Mouse (Mus musculus) kidney, adult 18-20 months (tissue): ENCODE measurements around the gene Selenom.

Experiments
- DNase-seq: peaks from one replicate; pipeline ENCODE4 v3.0.0; 2021

Gene Selenom

DNA sequence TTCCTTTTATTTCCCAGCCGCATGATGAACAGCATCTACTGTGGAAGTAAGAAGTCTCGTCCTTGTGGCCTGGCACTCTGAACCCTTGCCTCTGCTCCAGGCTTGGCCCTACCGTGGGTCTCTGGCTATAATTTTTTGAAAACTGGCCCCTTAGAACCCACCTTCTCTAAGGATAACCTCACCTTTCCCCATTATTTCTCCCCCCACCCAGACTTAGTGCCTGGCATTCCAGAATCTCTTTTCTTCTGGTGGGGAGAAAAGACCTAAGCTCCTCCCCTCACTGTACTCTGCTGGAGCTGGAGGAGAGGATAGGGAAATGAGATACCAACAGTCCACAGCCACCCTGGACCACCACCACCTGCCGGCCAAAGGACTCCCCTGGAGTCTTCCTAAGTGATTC is 732 bp downstream of the Selenom start:
- DNase-seq: peak; percentile 38

DNA sequence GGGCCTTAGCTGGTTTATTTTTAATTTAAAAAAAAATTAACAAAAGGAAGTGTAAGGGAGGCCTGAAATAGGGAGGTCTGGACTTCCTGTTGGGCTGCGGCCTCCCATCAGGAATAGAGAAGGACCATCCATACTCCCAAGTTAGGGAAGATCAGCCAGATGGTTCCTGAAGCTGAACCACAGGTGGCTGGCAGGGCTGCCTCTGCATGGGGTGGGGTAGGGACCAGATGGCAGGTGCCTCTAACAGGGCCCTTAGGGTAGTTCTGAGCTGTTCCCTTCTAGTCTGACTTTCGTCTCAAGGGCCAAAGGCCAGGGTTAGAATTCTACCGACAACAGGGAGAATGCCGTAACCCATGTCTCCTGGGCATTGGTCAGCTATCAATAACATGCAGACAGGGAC is 1.2 kb downstream of the Selenom start:
- no peak for DNase-seq

DNA sequence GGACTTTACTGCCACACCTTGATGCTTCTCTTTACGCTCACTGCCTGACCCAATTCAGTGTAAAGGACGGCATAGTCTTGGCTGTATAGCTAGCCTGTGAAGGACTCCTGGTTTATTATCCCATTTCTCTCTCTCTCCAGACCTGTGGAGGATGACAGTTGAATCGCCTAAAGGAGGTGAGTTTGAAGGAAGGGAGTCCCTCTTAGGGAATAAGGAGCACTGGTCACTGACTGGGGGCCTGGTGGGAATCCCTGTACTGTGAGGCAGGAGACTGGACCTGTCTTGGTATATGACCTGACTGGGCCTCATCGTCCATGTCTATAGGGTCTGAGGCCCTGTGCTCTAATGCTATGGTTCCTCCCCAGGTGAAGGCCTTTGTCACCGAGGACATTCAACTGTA is 1.6 kb downstream of the Selenom start:
- no peak for DNase-seq

DNA sequence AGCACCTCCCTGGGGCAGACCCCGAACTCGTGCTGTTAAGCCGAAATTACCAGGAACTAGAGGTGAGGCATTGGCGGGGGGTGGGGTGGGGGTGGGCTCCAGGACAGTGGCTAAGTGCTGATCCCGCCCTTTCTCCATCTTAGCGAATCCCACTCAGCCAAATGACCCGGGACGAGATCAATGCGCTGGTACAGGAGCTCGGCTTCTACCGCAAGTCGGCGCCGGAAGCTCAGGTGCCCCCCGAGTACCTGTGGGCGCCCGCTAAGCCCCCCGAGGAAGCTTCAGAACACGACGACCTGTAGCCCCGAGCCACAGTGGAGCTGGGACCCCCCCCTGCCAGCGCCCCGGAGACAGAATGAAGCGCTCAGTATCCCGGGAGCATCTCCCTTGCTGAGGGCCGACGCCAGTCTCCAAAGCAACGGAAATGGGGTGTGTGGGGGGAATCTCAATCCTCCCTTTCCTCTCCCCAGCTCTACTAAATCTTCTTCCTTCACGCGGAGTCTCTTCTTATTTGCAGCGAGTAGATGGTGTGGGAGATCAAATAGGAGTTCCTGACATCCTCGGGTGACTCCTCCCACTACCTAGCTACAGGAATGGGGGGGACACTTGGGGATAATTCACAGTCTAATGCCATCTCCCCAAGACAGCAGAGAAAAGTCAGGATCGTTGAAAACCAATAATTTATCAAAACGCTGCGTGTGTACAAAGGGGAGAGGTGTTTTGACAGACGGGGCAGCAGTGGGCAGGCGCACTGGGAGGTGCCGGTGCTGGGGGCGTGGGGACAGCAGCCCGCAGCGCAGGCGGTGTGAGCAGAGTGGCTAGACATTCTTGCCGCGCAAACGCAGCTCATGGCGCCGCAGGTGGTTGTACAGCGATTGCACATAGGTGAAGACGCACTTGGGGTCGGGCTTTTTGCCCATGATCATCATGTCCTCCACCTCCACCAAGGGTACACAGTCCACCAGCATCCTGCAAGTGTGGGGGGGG is 2.7 kb downstream of the Selenom start:
- peak; percentile 63 for DNase-seq

DNA sequence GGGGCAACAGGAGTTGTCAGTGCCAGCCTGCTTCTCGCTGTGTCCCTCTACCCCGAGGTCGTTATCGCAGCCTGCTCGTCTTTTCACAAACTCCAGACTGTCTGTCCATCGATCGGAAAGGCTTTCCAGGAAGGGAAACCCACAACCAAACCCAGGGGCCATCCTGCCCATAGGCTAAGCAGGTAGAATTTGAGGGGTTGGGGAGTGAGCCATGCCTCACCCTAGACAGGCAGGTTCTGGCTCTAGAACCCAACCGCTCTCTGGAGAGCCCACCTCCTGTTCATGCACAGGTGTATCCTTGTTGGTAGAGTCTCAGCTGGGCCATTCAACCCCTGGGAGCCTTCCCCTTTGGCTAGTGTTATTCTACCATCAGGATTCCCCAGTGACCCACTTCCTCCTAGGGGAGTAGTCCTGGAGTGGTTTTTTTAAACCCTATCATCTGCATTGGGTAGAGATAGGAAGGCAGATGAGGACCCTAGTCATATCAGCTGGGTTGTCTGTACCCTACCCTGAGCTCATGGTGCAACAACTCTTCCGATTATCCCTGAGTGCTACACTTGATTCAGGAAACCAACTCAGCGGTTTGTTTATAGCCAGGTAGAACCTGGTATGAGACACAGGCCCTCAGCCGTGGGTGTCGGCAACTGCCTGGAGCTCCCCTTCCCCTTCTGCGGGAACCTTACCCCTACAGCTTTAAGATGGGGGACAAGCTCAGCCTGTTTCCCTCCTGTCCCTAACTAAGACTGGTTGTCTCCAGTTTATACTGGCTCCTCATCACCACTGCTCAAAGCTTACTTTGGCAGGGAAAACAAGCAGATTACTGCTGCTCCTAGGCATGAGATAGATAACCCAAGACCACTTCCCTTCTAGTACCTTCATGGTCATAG is 3.6 kb downstream of the Selenom start:
- DNase-seq: no peak

DNA sequence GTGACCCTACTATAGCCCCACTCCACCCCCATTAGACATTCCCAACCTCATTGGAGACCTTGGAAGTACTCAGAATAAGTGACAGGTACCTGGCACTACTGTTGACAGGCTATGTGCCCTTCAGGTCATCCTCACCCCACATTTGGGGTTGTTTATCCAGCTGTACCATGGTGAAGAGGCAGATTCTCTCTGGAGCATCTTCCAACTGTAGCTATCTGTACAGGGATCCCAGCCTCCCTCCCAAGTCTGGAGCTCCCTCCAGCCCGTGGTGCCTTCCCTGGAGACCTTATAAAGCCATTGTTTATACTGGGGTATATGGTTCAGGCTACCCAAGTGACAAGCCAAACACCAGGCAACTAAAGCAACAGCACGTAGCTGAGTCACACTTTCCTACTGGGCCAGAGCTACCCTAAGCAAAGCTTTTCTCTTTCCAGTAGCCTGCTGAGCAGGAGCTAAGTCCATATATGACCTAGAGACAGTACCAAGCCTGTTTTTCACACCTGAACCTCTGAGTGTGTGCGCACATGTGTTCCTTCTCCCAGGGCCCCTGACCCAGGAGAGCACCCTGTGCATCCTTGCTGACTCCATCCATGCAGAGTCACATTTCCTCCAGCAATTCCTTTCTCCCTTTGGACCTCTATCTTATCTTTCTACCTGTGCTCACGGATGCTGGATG is 4.7 kb downstream of the Selenom start:
- DNase-seq: no peak

DNA sequence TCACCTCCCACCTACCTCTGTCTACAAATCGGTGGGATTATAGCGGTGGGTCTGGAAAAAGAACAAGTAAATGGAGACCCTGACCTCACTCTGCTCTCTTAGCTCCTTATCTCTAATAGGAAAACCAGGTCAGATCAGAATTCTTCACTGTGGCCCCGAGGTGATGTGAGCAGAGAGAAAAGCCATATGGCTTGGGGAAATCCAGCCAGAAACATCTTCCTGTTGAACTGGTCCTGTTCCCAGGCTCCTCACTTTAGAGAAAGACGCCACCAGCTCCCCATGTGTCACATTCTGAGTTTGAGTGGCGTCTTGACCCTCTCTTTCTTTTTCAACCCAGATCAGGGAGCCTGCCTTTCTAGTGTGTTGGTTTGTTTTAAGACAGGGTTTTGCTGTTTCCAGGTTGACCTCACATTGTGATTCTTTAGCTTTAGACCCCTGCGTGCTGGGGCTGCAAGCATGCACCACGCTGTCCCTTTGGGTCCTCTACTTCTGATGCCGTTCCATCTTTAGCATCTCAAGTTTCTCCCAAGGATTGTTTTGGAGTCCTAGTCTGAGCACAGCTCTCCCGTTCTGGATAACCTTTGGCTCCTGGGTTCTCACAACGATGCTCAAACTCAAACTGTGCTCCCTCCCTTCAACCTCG is 5.4 kb downstream of the Selenom start:
- DNase-seq: no peak

DNA sequence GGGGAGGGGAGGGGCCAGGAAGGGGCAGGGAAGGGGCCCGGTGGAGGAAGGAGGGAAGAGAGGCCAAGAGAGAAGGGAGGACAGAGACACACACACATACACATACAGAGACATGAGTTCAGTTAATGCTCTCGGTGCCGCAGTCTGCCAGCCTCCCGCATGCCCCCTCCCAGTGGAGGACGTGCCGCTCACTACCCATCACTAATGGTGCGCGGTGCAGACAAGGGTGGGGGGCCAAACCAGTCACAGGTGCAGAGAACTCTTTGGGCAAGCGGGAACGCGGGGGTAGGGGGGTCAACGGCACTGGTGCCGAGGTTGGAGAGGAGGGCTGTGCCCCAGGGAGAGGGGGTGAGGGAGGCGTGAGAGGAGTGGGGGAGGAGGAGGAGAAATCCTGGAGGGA is 6.4 kb downstream of the Selenom start:
- DNase-seq: no peak

DNA sequence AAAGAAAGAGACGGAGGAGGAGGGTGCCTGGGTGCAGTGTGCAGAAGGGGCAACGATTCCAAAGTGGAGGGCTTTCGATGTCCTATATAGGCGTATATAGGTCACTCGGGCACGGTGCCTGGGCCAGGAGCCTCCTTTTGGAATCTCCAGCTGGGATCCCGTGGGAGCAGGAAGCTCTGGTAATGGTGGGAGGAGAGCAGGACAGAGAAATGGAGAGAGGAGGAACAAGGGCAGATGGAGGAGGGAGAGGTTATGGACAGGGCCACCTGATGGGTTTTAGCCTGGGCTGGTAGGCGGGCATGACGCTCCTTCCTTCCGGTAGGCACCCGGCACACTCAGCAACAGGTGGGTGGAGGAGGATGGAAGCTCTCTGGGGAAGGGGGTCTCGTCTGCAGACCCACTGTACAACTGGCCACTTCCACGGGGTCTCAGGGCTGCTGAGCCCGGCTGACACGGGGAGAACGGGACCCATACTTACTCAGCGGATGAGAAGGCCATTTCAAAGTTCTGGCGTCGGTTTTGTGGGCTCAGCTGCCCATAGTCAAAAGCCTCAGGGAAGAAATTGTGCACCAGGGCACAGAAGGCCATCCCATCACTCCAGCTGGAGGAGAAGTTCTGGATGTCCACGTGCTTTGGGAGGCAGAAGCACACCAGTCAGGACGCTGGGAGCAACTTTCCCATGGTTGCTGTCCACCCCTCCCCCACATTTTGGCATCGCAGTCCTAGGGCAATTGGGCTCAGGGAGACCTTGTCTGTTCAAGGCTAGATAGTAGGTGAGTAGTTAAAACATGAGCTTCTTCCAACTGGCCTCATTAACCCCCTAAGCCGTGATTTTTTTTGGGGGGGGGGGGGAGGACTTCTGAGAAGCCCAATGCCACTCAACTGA is 7.1 kb downstream of the Selenom start:
- DNase-seq: no peak

DNA sequence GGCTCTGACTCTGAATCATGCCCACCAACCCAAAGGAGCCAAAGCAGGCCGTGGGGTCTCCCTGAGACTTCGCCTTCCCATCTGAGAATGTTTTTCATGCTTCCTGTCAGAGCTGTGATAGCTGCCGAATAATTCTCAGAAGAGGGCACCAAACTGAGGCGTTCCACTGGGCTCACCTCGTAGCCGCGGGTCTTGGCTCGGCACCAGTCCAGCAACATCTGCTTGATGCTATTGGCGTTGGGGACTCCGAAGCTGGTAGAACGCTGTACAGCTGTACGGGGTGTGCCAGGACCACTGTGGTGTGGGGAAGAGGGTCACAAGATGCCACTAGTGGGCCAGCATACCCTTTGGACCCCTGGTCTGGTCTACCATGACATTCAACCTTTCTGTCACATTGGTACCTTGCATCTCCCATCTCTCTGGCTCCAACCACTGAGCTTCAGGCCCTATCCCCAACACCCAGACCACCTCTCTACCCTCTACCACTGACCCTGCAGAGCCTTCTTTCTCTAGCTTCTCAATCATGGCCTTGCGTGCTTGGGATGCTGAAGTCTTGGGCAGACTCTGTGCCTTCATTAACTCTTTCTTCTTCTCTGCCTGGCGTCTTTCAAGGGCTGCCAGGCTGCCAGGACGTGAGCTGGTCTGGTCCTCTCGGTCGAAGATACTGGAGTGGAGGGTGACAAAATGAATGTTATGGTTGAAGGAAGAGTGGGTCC is 8.0 kb downstream of the Selenom start:
- no peak for DNase-seq

DNA sequence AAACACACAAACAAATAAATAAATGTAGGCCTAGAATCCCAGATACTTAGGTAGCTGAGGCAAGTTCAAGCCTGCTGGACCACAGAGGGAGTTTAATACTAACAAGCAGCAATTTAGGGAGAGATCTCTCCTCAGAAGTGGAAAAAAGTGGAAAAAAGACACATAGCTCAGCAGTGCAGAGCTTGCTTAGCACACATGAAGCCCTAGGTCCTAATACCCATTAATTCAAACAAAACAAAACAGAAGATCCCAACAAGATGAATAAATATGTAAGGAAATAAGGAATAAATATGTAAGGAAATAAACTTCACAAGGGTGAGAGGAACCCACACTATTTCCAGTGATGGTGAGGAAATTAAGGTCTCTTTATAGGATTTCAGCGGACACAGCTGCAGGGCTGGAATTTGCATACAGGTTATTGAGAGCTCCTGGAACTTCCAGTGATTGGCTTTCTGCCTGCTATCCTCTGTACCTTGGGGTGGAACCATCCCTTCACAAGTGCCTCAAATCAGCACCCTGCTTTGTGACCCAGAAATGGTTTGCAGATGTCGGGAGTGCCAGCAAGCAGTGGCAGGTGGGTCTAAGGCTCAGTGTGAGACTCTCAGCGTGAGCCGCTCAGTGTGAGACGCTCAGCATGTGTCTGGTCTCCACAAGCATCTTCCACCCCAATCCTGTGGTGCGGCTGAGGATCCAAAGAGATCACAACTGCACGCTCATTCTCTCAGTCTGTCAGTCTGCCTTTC is 9.5 kb downstream of the Selenom start:
- no peak for DNase-seq

DNA sequence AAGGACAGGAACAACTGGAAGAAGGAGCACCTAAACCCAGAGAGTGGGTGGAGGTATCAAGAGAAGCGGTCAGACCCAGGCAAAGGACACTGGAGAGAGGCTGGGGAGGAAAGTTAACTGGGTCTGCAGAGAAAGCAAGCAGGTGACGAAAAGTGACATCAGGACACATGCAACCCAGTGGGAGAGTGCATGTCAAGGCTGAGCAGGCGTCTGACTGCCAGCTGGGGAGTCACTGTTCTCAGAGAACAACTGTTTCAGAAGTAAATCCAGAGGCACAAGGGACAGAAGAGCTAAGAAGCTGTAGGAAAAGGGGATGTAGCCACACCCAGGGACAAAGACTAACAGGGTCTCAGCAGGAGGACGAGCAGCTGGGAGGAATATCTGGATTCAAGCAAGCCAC is 11.1 kb downstream of the Selenom start:
- no peak for DNase-seq

DNA sequence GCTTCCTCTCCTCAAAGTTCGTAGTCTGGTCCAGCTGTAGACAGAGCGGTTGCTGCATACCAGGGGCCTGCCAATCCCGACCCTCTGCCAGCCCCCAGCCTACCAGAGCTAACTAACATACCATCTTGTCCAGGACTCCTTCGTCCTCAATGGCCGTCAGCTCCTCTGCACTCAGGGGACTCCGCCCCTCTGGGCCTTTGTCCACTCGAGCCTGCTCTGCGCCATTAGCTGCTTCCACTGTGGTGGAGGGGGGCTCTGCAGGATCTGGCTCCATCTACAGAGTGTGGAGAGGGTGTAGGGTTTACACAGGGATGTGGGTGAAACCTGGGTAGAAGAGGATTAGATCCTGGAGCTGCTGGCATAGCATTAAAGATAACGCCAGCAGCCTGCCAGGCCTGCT is 11.7 kb downstream of the Selenom start:
- no peak for DNase-seq

DNA sequence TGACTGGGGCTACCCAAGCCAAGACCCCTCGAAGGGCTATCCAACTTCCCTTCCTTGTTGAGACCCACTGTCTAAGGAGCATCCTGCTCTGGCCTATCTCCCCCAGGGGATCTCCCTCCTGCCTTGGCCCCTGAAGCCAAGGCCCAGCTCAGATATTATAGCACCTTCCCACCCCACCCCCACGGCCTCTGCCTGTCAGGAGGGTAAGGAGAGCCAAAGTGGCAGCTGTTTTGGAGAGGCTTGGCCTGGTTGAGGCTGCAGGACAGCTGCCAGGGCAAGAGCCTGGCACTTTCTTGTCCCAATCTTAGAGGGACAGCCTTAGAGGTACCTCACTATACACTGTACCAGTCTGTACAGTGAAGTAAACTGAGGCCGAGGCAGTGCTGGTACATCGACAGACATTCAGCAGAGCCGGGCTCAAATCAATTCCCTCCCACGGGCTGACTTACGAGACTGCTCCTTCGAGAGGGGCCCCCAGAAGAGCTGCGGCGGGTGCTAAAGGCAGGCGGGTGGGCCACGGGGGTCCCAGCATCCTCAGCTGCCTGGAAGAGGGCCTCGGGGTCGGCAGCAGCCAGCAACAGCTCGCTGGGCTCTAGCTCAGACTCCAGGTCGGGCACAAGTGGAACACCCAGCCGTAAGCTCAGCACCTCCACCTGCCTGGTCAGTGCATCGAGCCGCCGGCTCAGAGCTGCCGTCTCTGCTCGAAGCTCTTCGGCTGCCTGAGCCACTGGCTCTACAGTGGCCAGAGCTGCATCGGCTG is 12.7 kb downstream of the Selenom start:
- no peak for DNase-seq

DNA sequence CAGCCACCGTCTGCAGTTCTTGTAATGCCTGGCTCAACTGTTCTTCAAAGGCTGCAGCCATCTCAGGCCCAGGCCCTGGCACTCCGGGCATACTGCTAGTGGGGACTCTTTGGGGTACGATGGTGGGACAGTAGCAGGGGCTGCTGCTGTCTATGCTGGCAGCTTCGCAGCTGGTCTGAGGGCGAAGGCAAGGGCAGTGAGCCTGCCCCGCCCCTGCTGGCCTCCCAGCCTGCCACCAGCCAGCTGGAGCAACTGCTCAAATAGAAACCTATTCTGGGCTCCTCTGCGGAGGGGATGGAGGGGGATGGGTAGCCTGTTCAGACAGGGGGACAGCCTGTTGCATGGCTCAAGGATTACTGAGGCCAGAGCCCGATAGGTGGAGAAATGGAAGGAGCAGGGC is 13.3 kb downstream of the Selenom start:
- no peak for DNase-seq

DNA sequence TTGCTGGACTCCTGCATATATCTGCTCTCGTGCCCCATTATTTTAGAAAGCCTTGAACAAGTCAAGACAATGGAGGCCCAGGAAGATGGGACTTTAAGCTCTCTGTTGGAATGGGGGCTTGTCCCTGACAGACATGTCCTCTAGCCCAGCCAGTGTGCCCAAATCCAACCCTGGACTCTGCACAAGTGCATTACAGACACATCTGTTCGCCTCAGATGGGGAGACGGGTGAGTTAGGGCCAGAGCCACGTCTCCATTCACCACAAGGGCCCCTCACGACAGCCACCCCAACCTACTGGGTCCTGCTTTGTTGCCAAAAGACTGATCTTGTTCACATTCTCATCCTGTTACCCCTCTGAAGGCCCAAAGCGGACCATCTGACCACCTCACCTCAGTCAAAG is 13.7 kb downstream of the Selenom start:
- DNase-seq: no peak

DNA sequence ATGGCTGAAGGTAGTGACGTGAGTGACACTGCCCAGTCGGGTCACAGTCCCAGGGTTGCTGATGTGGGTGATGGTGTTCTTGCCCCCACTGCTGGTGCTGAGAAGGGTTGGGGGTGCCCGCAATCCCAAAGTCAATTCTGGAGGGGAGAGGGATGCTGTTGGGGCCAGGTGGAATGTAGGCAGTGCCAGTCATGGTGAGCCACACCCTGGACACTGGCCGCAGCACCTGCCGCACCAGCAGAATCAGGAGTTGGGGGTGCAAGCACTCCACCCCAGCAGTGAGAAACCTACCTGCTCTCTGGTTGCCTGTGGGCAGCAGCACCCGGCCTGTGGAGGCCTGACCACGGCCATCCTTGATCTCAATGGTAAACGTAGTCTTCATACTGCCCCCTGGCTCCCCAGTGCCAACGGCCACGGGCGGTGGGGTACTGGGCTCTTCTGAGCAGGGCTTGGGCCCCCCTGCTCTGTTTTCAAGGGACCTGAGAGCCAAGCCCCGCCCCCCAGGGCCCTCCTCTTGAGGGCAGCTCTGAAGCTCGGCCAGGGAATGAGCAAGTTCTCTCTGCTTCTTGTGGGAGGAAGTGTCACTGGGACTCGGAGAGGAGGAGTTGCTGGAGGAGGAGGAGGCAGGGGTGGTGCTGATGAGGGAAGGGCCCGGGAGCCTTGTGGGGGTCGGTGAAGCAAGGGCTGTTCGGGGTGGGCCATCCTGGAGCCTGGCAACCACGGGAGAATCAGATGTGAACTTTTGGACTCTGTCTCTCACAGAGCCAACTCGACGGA is 15.2 kb downstream of the Selenom start:
- no peak for DNase-seq

DNA sequence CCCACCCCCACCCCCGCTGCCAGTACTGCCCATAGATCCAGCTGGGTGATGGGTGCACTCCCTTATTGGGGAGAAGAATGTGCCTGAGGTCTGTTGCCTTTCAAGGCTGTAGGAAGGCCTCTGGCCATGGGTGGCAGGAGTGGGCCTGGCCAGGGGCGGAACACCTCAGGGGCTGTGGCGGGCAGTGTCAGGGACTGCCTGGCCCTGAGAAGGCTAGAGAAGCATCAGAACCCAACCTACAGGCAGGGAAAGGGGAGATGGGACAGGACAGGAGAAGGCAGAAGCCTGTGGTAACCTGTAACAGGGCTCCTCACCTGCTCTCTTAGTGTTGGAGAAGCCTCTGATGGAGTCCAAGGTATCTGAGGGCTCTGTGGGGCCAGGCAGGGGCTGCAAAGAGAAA is 16.2 kb downstream of the Selenom start:
- DNase-seq: no peak

DNA sequence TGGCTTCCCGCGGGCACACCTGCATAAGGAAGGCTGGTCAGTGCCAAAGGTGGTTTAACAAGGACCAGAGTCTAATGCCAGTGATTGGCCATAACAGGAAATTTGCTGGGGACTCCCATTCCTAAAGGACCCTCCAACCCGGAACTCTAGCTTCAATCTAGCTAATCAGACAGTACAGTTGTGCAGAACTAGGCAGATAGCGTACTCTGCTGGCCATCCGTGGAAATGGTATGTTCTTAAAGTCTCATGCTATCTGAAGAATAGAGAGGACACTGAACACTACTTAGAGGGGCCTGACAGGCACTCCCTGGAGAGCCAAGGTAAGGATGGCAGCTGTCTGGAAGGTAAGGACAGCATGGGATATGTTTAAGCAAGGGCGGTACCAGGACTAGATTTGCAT is 17.1 kb downstream of the Selenom start:
- no peak for DNase-seq
